Mouse (Mus musculus): ENCODE measurements around the gene Pafah1b1. TPM values are rescaled to one million over a fixed set of nuclear protein-coding genes. Genes with fewer than 3 reads are reported as not detected.

The Pafah1b1 gene
- 77.2 and 77.7 TPM in 2 replicates for polyA plus RNA-seq (2014; fragmentation: Nextera tagmentation; extraction: Ambion mirVana)

- no peaks in the 10 kb centered on the region for H3K9me3 ChIP-seq (ENCODE audit: control insufficient read depth, low read depth, low read length)
- H3K36me3 ChIP-seq (ENCODE audit: control insufficient read depth, insufficient read depth, low read length): no peaks in the 10 kb centered on the region
- under 1% methylated on average over 50 of the region's 56 CpGs for WGBS
- H3K27me3 ChIP-seq (ENCODE audit: control insufficient read depth, insufficient read depth, low read length): no peaks in the 10 kb centered on the region
- peak within 1 kb of the TSS; percentile 96 for H3K27ac ChIP-seq (ENCODE audit: low read length)
- peaks cover 8% of the 10 kb centered on the region for H3K4me1 ChIP-seq (ENCODE audit: control insufficient read depth, insufficient read depth, low read length)
- H3K9ac ChIP-seq (replicated peaks; ENCODE audit: low read depth, low read length): peak within 1 kb of the TSS; percentile 84
- peak; percentile 97 for ATAC-seq (ENCODE audit: insufficient number of reproducible peaks, insufficient read depth, low FRiP score, low read depth)
- peak within 1 kb of the TSS; percentile 82 for H3K4me3 ChIP-seq (ENCODE audit: low read depth, low read length)
- H3K4me2 ChIP-seq (replicated peaks; ENCODE audit: low read depth, low read length): peak within 1 kb of the TSS; percentile 84
Observed at GRCm38 (mm10) chr11:74724235-74724791, at the start of gene Pafah1b1. Gene Pafah1b1, minus strand, starts transcription at chr11:74724670.

- Histone ChIP-seq H3K27ac (ENCODE audit: low read length) (no peak overlapping the region), H3K27me3 (ENCODE audit: control insufficient read depth, insufficient read depth, low read length) (no peaks in the 10 kb centered on the region), H3K4me1 (ENCODE audit: control insufficient read depth, insufficient read depth, low read length) (peaks cover 6% of the 10 kb centered on the region; the same call in 1 of the 2 replicates), H3K36me3 (ENCODE audit: control insufficient read depth, insufficient read depth, low read length) (peaks cover 14% of the 10 kb centered on the region), H3K9me3 (ENCODE audit: control insufficient read depth, low read depth, low read length) (no peaks in the 10 kb centered on the region), H3K9ac (replicated peaks; ENCODE audit: low read depth, low read length) (no peak overlapping the region), H3K4me3 (ENCODE audit: low read depth, low read length) (no peak overlapping the region), H3K4me2 (replicated peaks; ENCODE audit: low read depth, low read length) (no peak overlapping the region)
- ATAC-seq (ENCODE audit: insufficient number of reproducible peaks, insufficient read depth, low FRiP score, low read depth): no peak
- WGBS: 86% methylated on average over 2 of the region's 2 CpGs
Observed at GRCm38 (mm10) chr11:74772386-74772785, 47.9 kb upstream of the Pafah1b1 start.

- H3K4me2 ChIP-seq (replicated peaks; ENCODE audit: low read depth, low read length): peak overlapping the region; percentile 74
- no peaks in the 10 kb centered on the region for H3K27me3 ChIP-seq (ENCODE audit: control insufficient read depth, insufficient read depth, low read length)
- H3K9me3 ChIP-seq (ENCODE audit: control insufficient read depth, low read depth, low read length): no peaks in the 10 kb centered on the region
- peaks cover 6% of the 10 kb centered on the region; the same call in 1 of the 2 replicates for H3K4me1 ChIP-seq (ENCODE audit: control insufficient read depth, insufficient read depth, low read length)
- peaks cover 14% of the 10 kb centered on the region for H3K36me3 ChIP-seq (ENCODE audit: control insufficient read depth, insufficient read depth, low read length)
- WGBS: 74% methylated on average over 4 of the region's 4 CpGs
- H3K27ac ChIP-seq (ENCODE audit: low read length): no peak overlapping the region; the same call in 1 of the 2 replicates
- H3K4me3 ChIP-seq (ENCODE audit: low read depth, low read length): peak overlapping the region; percentile 54
- no peak overlapping the region for H3K9ac ChIP-seq (replicated peaks; ENCODE audit: low read depth, low read length)
- ATAC-seq (ENCODE audit: insufficient number of reproducible peaks, insufficient read depth, low FRiP score, low read depth): no peak
Observed at GRCm38 (mm10) chr11:74771650-74772049, 47.2 kb upstream of the Pafah1b1 start.

- peak overlapping the region; percentile 54 for H3K4me3 ChIP-seq (ENCODE audit: low read depth, low read length)
- H3K27ac ChIP-seq (ENCODE audit: low read length): peak overlapping the region; percentile 83
- peaks cover 6% of the 10 kb centered on the region; the same call in 1 of the 2 replicates for H3K4me1 ChIP-seq (ENCODE audit: control insufficient read depth, insufficient read depth, low read length)
- peak overlapping the region; percentile 74 for H3K4me2 ChIP-seq (replicated peaks; ENCODE audit: low read depth, low read length)
- 13% methylated on average over 8 of the region's 8 CpGs for WGBS
- no peaks in the 10 kb centered on the region for H3K27me3 ChIP-seq (ENCODE audit: control insufficient read depth, insufficient read depth, low read length)
- H3K9ac ChIP-seq (replicated peaks; ENCODE audit: low read depth, low read length): peak overlapping the region; percentile 53
- H3K9me3 ChIP-seq (ENCODE audit: control insufficient read depth, low read depth, low read length): no peaks in the 10 kb centered on the region
- ATAC-seq (ENCODE audit: insufficient number of reproducible peaks, insufficient read depth, low FRiP score, low read depth): no peak
- peaks cover 14% of the 10 kb centered on the region for H3K36me3 ChIP-seq (ENCODE audit: control insufficient read depth, insufficient read depth, low read length)
Observed at GRCm38 (mm10) chr11:74771234-74771633, 46.8 kb upstream of the Pafah1b1 start.

GRCm38 (mm10) chr11:74770595-74771207, 46.2 kb upstream of the Pafah1b1 start, which contains the start of gene Mettl16:
Gene Mettl16, plus strand, starts transcription at chr11:74770830.
- Histone ChIP-seq H3K27me3 (ENCODE audit: control insufficient read depth, insufficient read depth, low read length) (no peaks in the 10 kb centered on the region), H3K4me1 (ENCODE audit: control insufficient read depth, insufficient read depth, low read length) (peaks cover 6% of the 10 kb centered on the region; the same call in 1 of the 2 replicates), H3K36me3 (ENCODE audit: control insufficient read depth, insufficient read depth, low read length) (peaks cover 14% of the 10 kb centered on the region), H3K9ac (replicated peaks; ENCODE audit: low read depth, low read length) (peak within 1 kb of the TSS; percentile 53), H3K4me3 (ENCODE audit: low read depth, low read length) (peak within 1 kb of the TSS; percentile 54), H3K27ac (ENCODE audit: low read length) (peak within 1 kb of the TSS; percentile 83), H3K9me3 (ENCODE audit: control insufficient read depth, low read depth, low read length) (no peaks in the 10 kb centered on the region), H3K4me2 (replicated peaks; ENCODE audit: low read depth, low read length) (peak within 1 kb of the TSS; percentile 74)
- peak; percentile 96 for ATAC-seq (ENCODE audit: insufficient number of reproducible peaks, insufficient read depth, low FRiP score, low read depth)
- under 1% methylated on average over 43 of the region's 43 CpGs for WGBS

GRCm38 (mm10) chr11:74770037-74770436, 45.6 kb upstream of the Pafah1b1 start:
- peak overlapping the region; percentile 39; the same call in 1 of the 2 replicates for H3K27ac ChIP-seq (ENCODE audit: low read length)
- peaks cover 14% of the 10 kb centered on the region for H3K36me3 ChIP-seq (ENCODE audit: control insufficient read depth, insufficient read depth, low read length)
- H3K27me3 ChIP-seq (ENCODE audit: control insufficient read depth, insufficient read depth, low read length): no peaks in the 10 kb centered on the region
- H3K9ac ChIP-seq (replicated peaks; ENCODE audit: low read depth, low read length): peak overlapping the region; percentile 53
- no peaks in the 10 kb centered on the region for H3K9me3 ChIP-seq (ENCODE audit: control insufficient read depth, low read depth, low read length)
- 79% methylated on average over 9 of the region's 9 CpGs for WGBS
- ATAC-seq (ENCODE audit: insufficient number of reproducible peaks, insufficient read depth, low FRiP score, low read depth): no peak
- peak overlapping the region; percentile 74 for H3K4me2 ChIP-seq (replicated peaks; ENCODE audit: low read depth, low read length)
- peaks cover 6% of the 10 kb centered on the region; the same call in 1 of the 2 replicates for H3K4me1 ChIP-seq (ENCODE audit: control insufficient read depth, insufficient read depth, low read length)
- H3K4me3 ChIP-seq (ENCODE audit: low read depth, low read length): peak overlapping the region; percentile 54

GRCm38 (mm10) chr11:74768045-74768444, 43.6 kb upstream of the Pafah1b1 start:
- Histone ChIP-seq H3K27me3 (ENCODE audit: control insufficient read depth, insufficient read depth, low read length) (no peaks in the 10 kb centered on the region), H3K9ac (replicated peaks; ENCODE audit: low read depth, low read length) (no peak overlapping the region), H3K4me1 (ENCODE audit: control insufficient read depth, insufficient read depth, low read length) (peaks cover 6% of the 10 kb centered on the region; the same call in 1 of the 2 replicates), H3K4me3 (ENCODE audit: low read depth, low read length) (no peak overlapping the region), H3K9me3 (ENCODE audit: control insufficient read depth, low read depth, low read length) (no peaks in the 10 kb centered on the region), H3K27ac (ENCODE audit: low read length) (no peak overlapping the region), H3K4me2 (replicated peaks; ENCODE audit: low read depth, low read length) (no peak overlapping the region), H3K36me3 (ENCODE audit: control insufficient read depth, insufficient read depth, low read length) (no peaks in the 10 kb centered on the region)
- ATAC-seq (ENCODE audit: insufficient number of reproducible peaks, insufficient read depth, low FRiP score, low read depth): no peak
- 39% methylated on average over 6 of the region's 6 CpGs for WGBS

- Histone ChIP-seq H3K4me2 (replicated peaks; ENCODE audit: low read depth, low read length) (no peak overlapping the region), H3K9ac (replicated peaks; ENCODE audit: low read depth, low read length) (no peak overlapping the region), H3K27ac (ENCODE audit: low read length) (no peak overlapping the region), H3K36me3 (ENCODE audit: control insufficient read depth, insufficient read depth, low read length) (no peaks in the 10 kb centered on the region), H3K9me3 (ENCODE audit: control insufficient read depth, low read depth, low read length) (no peaks in the 10 kb centered on the region), H3K27me3 (ENCODE audit: control insufficient read depth, insufficient read depth, low read length) (no peaks in the 10 kb centered on the region), H3K4me1 (ENCODE audit: control insufficient read depth, insufficient read depth, low read length) (peaks cover 6% of the 10 kb centered on the region; the same call in 1 of the 2 replicates), H3K4me3 (ENCODE audit: low read depth, low read length) (no peak overlapping the region)
- 92% methylated on average over 4 of the region's 4 CpGs for WGBS
- no peak for ATAC-seq (ENCODE audit: insufficient number of reproducible peaks, insufficient read depth, low FRiP score, low read depth)
Observed at GRCm38 (mm10) chr11:74767469-74767868, 43.0 kb upstream of the Pafah1b1 start.

All from stomach, embryonic 14.5 days (tissue).